Mouse (Mus musculus) bone marrow, adult 2 months (tissue): ENCODE measurements around the gene Tcerg1l.

Experiments
- CTCF ChIP-seq: fragments of 200-500 bp; IDR thresholded peaks from 2 replicates; pipeline ENCODE4 v1.5.1; 2011; ENCODE audit warnings: low read length, control low read depth; ENCODE audit not compliant: control insufficient read depth, insufficient read depth
- POLR2A ChIP-seq: fragments of 200-500 bp; IDR thresholded peaks from 2 replicates; pipeline ENCODE4 v1.6.1; 2011; ENCODE audit warnings: low read depth, mild to moderate bottlenecking, control low read depth, low read length, borderline replicate concordance; ENCODE audit not compliant: control insufficient read depth

GRCm38 (mm10) chr7:138373530-138373929 lies 24.0 kb downstream of the Tcerg1l start:
- TF ChIP-seq POLR2A, result no peak
- no peak for TF ChIP-seq CTCF
